Mouse (Mus musculus) cortical plate, adult 2 months (tissue): ENCODE measurements around the gene Slc29a4.

Source experiments
- CTCF ChIP-seq: fragments of 200-500 bp; IDR thresholded peaks from 2 replicates; pipeline ENCODE4 v1.5.1; 2011; ENCODE audit warnings: mild to moderate bottlenecking, control low read depth, low read length; ENCODE audit not compliant: insufficient read depth; ENCODE audit errors: extremely low read depth
- POLR2A ChIP-seq: fragments of 200-500 bp; IDR thresholded peaks from 2 replicates; pipeline ENCODE4 v1.6.1; 2011; ENCODE audit warnings: mild to moderate bottlenecking, low read length, control low read depth; ENCODE audit not compliant: insufficient read depth; ENCODE audit errors: extremely low read depth

DNA sequence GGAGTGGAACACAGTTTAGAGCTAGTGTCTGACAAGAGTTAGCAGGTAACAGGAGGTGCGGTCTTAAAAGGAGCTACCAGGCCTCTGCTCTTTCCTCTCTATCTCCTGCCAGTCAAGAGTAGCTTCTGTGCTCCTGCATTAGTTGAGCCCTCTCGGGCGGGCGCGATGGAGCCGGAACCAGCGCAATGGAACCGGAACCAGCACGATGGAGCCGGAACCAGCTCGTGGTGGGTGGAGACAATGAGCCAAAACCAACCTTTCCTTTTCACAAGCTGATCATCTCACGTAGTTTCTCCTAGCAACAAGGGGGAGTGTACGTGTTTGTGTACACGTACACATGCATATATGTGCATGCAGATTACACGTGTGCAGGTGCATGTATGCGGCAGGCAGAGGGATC is 36.0 kb downstream of the Slc29a4 start:
- TF ChIP-seq POLR2A (no peak), CTCF (no peak)
